In genomic region chr5:117087718-117088117, GRCm38 (mm10) we compare ENCODE assay signal across 8 mouse cellular contexts. TPM values are rescaled to one million over a fixed set of nuclear protein-coding genes. Genes with fewer than 3 reads are reported as not detected.
DNase-seq lines count a peak whose midpoint lies in the region; ATAC-seq and TF ChIP-seq lines count a peak whose summit lies in the region.

No protein-coding gene starts in this region.

- 3% methylated on average over 13 of the region's 13 CpGs for WGBS in lung, postnatal 0 days
- 10% methylated on average over 13 of the region's 13 CpGs for WGBS in liver, embryonic 13.5 days (ENCODE audit: insufficient replicate concordance)

- no peak overlapping the region for H3K9ac ChIP-seq in lung, postnatal 0 days (replicated peaks; ENCODE audit: low read depth)
- H3K9ac ChIP-seq in liver, embryonic 13.5 days: no peak overlapping the region

- peak; percentile 16; the same call in 1 of the 2 replicates for ATAC-seq in lung, postnatal 0 days
- ATAC-seq in granulocyte monocyte progenitor cell, adult 5-6 weeks (replicated peaks; ENCODE audit: poor library complexity, severe bottlenecking): 0 out of 2 replicates have a peak, but pooled peaks have one; percentile 22
- no peak for ATAC-seq in liver, embryonic 13.5 days (ENCODE audit: low read depth)
- ATAC-seq in erythroid progenitor cell, adult 5-6 weeks (replicated peaks; ENCODE audit: low FRiP score, poor library complexity, severe bottlenecking): no peak

- 0 out of 2 replicates have a peak overlapping the region, but pooled peaks have one; percentile 5 for H3K4me2 ChIP-seq in lung, postnatal 0 days (replicated peaks; ENCODE audit: low read depth, low read length)
- H3K4me2 ChIP-seq in liver, embryonic 13.5 days: peak overlapping the region; percentile 3; the same call in 1 of the 2 replicates

- H3K36me3 ChIP-seq in lung, postnatal 0 days (ENCODE audit: insufficient read depth, low read length): peaks cover 9% of the 10 kb centered on the region; the same call in 1 of the 2 replicates
- peaks cover 18% of the 10 kb centered on the region for H3K36me3 ChIP-seq in liver, embryonic 13.5 days

- no peak overlapping the region for H3K4me3 ChIP-seq in lung, postnatal 0 days (ENCODE audit: low read depth, low read length)
- no peak overlapping the region for H3K4me3 ChIP-seq in liver, embryonic 13.5 days (replicated peaks)

- TF ChIP-seq CTCF in lung, postnatal 0 days (IDR thresholded peaks at IDR 0.05): peak; percentile 50

- H3K27ac ChIP-seq in lung, postnatal 0 days (ENCODE audit: low read length): no peak overlapping the region
- H3K27ac ChIP-seq in liver, embryonic 13.5 days: no peak overlapping the region

- 0 out of 2 replicates have a peak, but pooled peaks cover 5% of the 10 kb centered on the region for H3K27me3 ChIP-seq in lung, postnatal 0 days (replicated peaks; ENCODE audit: insufficient read depth, low read length)
- 0 out of 2 replicates have a peak, but pooled peaks cover 7% of the 10 kb centered on the region for H3K27me3 ChIP-seq in liver, embryonic 13.5 days

- no peak for TF ChIP-seq EP300 in lung, postnatal 0 days (IDR thresholded peaks at IDR 0.05)

- H3K4me1 ChIP-seq in lung, postnatal 0 days (ENCODE audit: insufficient read depth, low read depth, low read length): no peaks in the 10 kb centered on the region
- H3K4me1 ChIP-seq in liver, embryonic 13.5 days (replicated peaks): peaks cover 8% of the 10 kb centered on the region; the same call in 1 of the 2 replicates

- peak; percentile 29 for DNase-seq in lung, postnatal 0 days (ENCODE audit: low spot score)
- no peak for DNase-seq in lung, postnatal 4 days
- DNase-seq in liver, embryonic 13.5 days: no peak
- DNase-seq in frontal cortex, postnatal 14 days (ENCODE audit: low spot score in 2 of 2): no peak
- no peak for DNase-seq in right cerebral cortex, adult 2 months (ENCODE audit: low spot score in 2 of 2)
- DNase-seq in cerebellum, adult 11 months: no peak

- H3K9me3 ChIP-seq in lung, postnatal 0 days (ENCODE audit: low read length): no peaks in the 10 kb centered on the region
- H3K9me3 ChIP-seq in liver, embryonic 13.5 days (replicated peaks): no peaks in the 10 kb centered on the region

RNA-seq across cellular contexts. Expression of gene Suds3, which starts 28.2 kb away (rescaled TPM):
- polyA plus RNA-seq in lung, postnatal 0 days (2015; fragmentation: Nextera tagmentation; extraction: Ambion mirVana): 47.1 and 57.8 TPM in 2 replicates
- 46.0 and 52.2 TPM in 2 replicates for total RNA-seq in granulocyte monocyte progenitor cell, adult 5-6 weeks (2014; fragmentation: Nextera tagmentation)
- 84.9 and 91.7 TPM in 2 replicates for total RNA-seq in granulocyte monocyte progenitor cell, adult 5-6 weeks (2017)
- 38.1 and 43.2 TPM in 2 replicates for polyA plus RNA-seq in liver, embryonic 13.5 days (2015; fragmentation: Nextera tagmentation; extraction: Ambion mirVana)
- 23.5 and 31.7 TPM in 2 replicates for total RNA-seq in erythroid progenitor cell, adult 5-6 weeks (2015; ENCODE audit: low replicate concordance)
- total RNA-seq in erythroid progenitor cell, adult 5-6 weeks (2017; ENCODE audit: low replicate concordance): 62.6 and 70.5 TPM in 2 replicates

RNA-seq across cellular contexts. Expression of gene Taok3, which starts 32.2 kb away (rescaled TPM):
- polyA plus RNA-seq in lung, postnatal 0 days (2015; fragmentation: Nextera tagmentation; extraction: Ambion mirVana): 55.5 and 67.3 TPM in 2 replicates
- 68.9 and 84.9 TPM in 2 replicates for total RNA-seq in granulocyte monocyte progenitor cell, adult 5-6 weeks (2014; fragmentation: Nextera tagmentation)
- 46.1 and 49.3 TPM in 2 replicates for total RNA-seq in granulocyte monocyte progenitor cell, adult 5-6 weeks (2017)
- polyA plus RNA-seq in liver, embryonic 13.5 days (2015; fragmentation: Nextera tagmentation; extraction: Ambion mirVana): 49.3 and 56.2 TPM in 2 replicates
- 53.7 and 55.1 TPM in 2 replicates for total RNA-seq in erythroid progenitor cell, adult 5-6 weeks (2015; ENCODE audit: low replicate concordance)
- total RNA-seq in erythroid progenitor cell, adult 5-6 weeks (2017; ENCODE audit: low replicate concordance): 48.5 and 60.2 TPM in 2 replicates

Comparison
In these comparisons a context has a peak if more than half of its experiments do, and no peak if none do; other contexts are left out.
1. ATAC-seq: peak in lung, postnatal 0 days (single experiment) and granulocyte monocyte progenitor cell, adult 5-6 weeks (single experiment); none in liver, embryonic 13.5 days (single experiment) and erythroid progenitor cell, adult 5-6 weeks (single experiment).